Mouse (Mus musculus): ENCODE results near the gene Lnx1. TPM values are rescaled to one million over a fixed set of nuclear protein-coding genes. Genes with fewer than 3 reads are reported as not detected.

Gene Lnx1
- polyA plus RNA-seq, 1 experiment: 6.1 TPM

GRCm38 (mm10) chr5:74716165-74716564 is 13.5 kb upstream of the Lnx1 start:
- WGBS: 41% methylated on average over 7 of the region's 7 CpGs
- no peak overlapping the region for H3K27ac ChIP-seq (ENCODE audit: insufficient read depth, low read depth, low read length)
- no peak for DNase-seq

GRCm38 (mm10) chr5:74712811-74713210 is 10.1 kb upstream of the Lnx1 start:
- WGBS: 78% methylated on average over 4 of the region's 4 CpGs
- DNase-seq: no peak
- H3K27me3 ChIP-seq (replicated peaks; ENCODE audit: control insufficient read depth, insufficient read depth, low read length): no peaks in the 10 kb centered on the region
- no peak overlapping the region for H3K4me3 ChIP-seq (ENCODE audit: insufficient read depth, low read depth, low read length)
- H3K27ac ChIP-seq (ENCODE audit: insufficient read depth, low read depth, low read length): no peak overlapping the region
- TF ChIP-seq CTCF (conservative IDR thresholded peaks at IDR 0.05; ENCODE audit: insufficient read depth, insufficient read length, low read depth, low read length) (no peak), POLR2A (IDR thresholded peaks at IDR 0.05; ENCODE audit: low read depth, low read length) (no peak)
- H3K4me1 ChIP-seq (ENCODE audit: control insufficient read depth, insufficient read depth, low read length): no peaks in the 10 kb centered on the region
- no peaks in the 10 kb centered on the region for H3K36me3 ChIP-seq (ENCODE audit: control insufficient read depth, insufficient read depth, low read length)

More at GRCm38 (mm10) chr5:74716165-74716564, 13.5 kb upstream of the Lnx1 start:
- Histone ChIP-seq H3K27me3 (replicated peaks; ENCODE audit: control insufficient read depth, insufficient read depth, low read length) (no peaks in the 10 kb centered on the region), H3K4me3 (ENCODE audit: insufficient read depth, low read depth, low read length) (no peak overlapping the region), H3K36me3 (ENCODE audit: control insufficient read depth, insufficient read depth, low read length) (no peaks in the 10 kb centered on the region), H3K4me1 (ENCODE audit: control insufficient read depth, insufficient read depth, low read length) (no peaks in the 10 kb centered on the region)
- no peak for TF ChIP-seq POLR2A (IDR thresholded peaks at IDR 0.05; ENCODE audit: low read depth, low read length)
- TF ChIP-seq CTCF (conservative IDR thresholded peaks at IDR 0.05; ENCODE audit: insufficient read depth, insufficient read length, low read depth, low read length): no peak

GRCm38 (mm10) chr5:74711988-74712387 is 9.3 kb upstream of the Lnx1 start:
- Histone ChIP-seq H3K27me3 (replicated peaks; ENCODE audit: control insufficient read depth, insufficient read depth, low read length) (no peaks in the 10 kb centered on the region), H3K4me3 (ENCODE audit: insufficient read depth, low read depth, low read length) (no peak overlapping the region), H3K27ac (ENCODE audit: insufficient read depth, low read depth, low read length) (no peak overlapping the region), H3K4me1 (ENCODE audit: control insufficient read depth, insufficient read depth, low read length) (no peaks in the 10 kb centered on the region), H3K36me3 (ENCODE audit: control insufficient read depth, insufficient read depth, low read length) (no peaks in the 10 kb centered on the region)
- TF ChIP-seq CTCF (conservative IDR thresholded peaks at IDR 0.05; ENCODE audit: insufficient read depth, insufficient read length, low read depth, low read length) (no peak), POLR2A (IDR thresholded peaks at IDR 0.05; ENCODE audit: low read depth, low read length) (no peak)
- WGBS: 90% methylated on average over 2 of the region's 2 CpGs
- no peak for DNase-seq

GRCm38 (mm10) chr5:74711056-74711455 is 8.3 kb upstream of the Lnx1 start:
- TF ChIP-seq CTCF (conservative IDR thresholded peaks at IDR 0.05; ENCODE audit: insufficient read depth, insufficient read length, low read depth, low read length) (no peak), POLR2A (IDR thresholded peaks at IDR 0.05; ENCODE audit: low read depth, low read length) (no peak)
- no peak for DNase-seq
- Histone ChIP-seq H3K36me3 (ENCODE audit: control insufficient read depth, insufficient read depth, low read length) (no peaks in the 10 kb centered on the region), H3K4me3 (ENCODE audit: insufficient read depth, low read depth, low read length) (no peak overlapping the region), H3K27me3 (replicated peaks; ENCODE audit: control insufficient read depth, insufficient read depth, low read length) (no peaks in the 10 kb centered on the region), H3K4me1 (ENCODE audit: control insufficient read depth, insufficient read depth, low read length) (no peaks in the 10 kb centered on the region), H3K27ac (ENCODE audit: insufficient read depth, low read depth, low read length) (no peak overlapping the region)
- WGBS: 58% methylated on average over 1 of the region's 1 CpGs

GRCm38 (mm10) chr5:74710181-74710580 is 7.5 kb upstream of the Lnx1 start:
- TF ChIP-seq POLR2A (IDR thresholded peaks at IDR 0.05; ENCODE audit: low read depth, low read length): no peak
- TF ChIP-seq CTCF (conservative IDR thresholded peaks at IDR 0.05; ENCODE audit: insufficient read depth, insufficient read length, low read depth, low read length): no peak
- Histone ChIP-seq H3K4me3 (ENCODE audit: insufficient read depth, low read depth, low read length) (no peak overlapping the region), H3K27ac (ENCODE audit: insufficient read depth, low read depth, low read length) (no peak overlapping the region), H3K27me3 (replicated peaks; ENCODE audit: control insufficient read depth, insufficient read depth, low read length) (no peaks in the 10 kb centered on the region), H3K36me3 (ENCODE audit: control insufficient read depth, insufficient read depth, low read length) (no peaks in the 10 kb centered on the region), H3K4me1 (ENCODE audit: control insufficient read depth, insufficient read depth, low read length) (no peaks in the 10 kb centered on the region)
- 77% methylated on average over 4 of the region's 4 CpGs for WGBS
- DNase-seq: no peak

- Histone ChIP-seq H3K4me1 (ENCODE audit: control insufficient read depth, insufficient read depth, low read length) (no peaks in the 10 kb centered on the region), H3K36me3 (ENCODE audit: control insufficient read depth, insufficient read depth, low read length) (no peaks in the 10 kb centered on the region), H3K27ac (ENCODE audit: insufficient read depth, low read depth, low read length) (peak overlapping the region; percentile 58), H3K27me3 (replicated peaks; ENCODE audit: control insufficient read depth, insufficient read depth, low read length) (no peaks in the 10 kb centered on the region), H3K4me3 (ENCODE audit: insufficient read depth, low read depth, low read length) (peak overlapping the region; percentile 48)
- peak; percentile 95 for DNase-seq
- no peak for TF ChIP-seq POLR2A (IDR thresholded peaks at IDR 0.05; ENCODE audit: low read depth, low read length)
- no peak for TF ChIP-seq CTCF (conservative IDR thresholded peaks at IDR 0.05; ENCODE audit: insufficient read depth, insufficient read length, low read depth, low read length)
- 4% methylated on average over 8 of the region's 8 CpGs for WGBS
Measured at GRCm38 (mm10) chr5:74704460-74704790, 1.7 kb upstream of the Lnx1 start.

GRCm38 (mm10) chr5:74703741-74704459 is 1.2 kb upstream of the Lnx1 start:
- no peaks in the 10 kb centered on the region for H3K36me3 ChIP-seq (ENCODE audit: control insufficient read depth, insufficient read depth, low read length)
- no peaks in the 10 kb centered on the region for H3K4me1 ChIP-seq (ENCODE audit: control insufficient read depth, insufficient read depth, low read length)
- DNase-seq: peak; percentile 13
- peak overlapping the region; percentile 48 for H3K4me3 ChIP-seq (ENCODE audit: insufficient read depth, low read depth, low read length)
- H3K27ac ChIP-seq (ENCODE audit: insufficient read depth, low read depth, low read length): peak overlapping the region; percentile 65
- WGBS: 24% methylated on average over 17 of the region's 17 CpGs
- TF ChIP-seq CTCF (conservative IDR thresholded peaks at IDR 0.05; ENCODE audit: insufficient read depth, insufficient read length, low read depth, low read length): no peak
- TF ChIP-seq POLR2A (IDR thresholded peaks at IDR 0.05; ENCODE audit: low read depth, low read length): no peak
- H3K27me3 ChIP-seq (replicated peaks; ENCODE audit: control insufficient read depth, insufficient read depth, low read length): no peaks in the 10 kb centered on the region

All from kidney, adult 2 months (tissue).